Mouse (Mus musculus) ES-E14 (cell line): Measurements from ENCODE around the gene Ubac1. TPM values are rescaled to one million over a fixed set of nuclear protein-coding genes. Genes with fewer than 3 reads are reported as not detected.

Source experiments
- DNase-seq: peaks from one replicate; pipeline ENCODE4 v3.0.0-alpha.2; 2013; ENCODE audit warnings: low read depth, low spot score
- H3K27ac ChIP-seq: 2 replicates; pipeline ENCODE4 v1.5.1; 2012; ENCODE audit warnings: low read depth, mild to moderate bottlenecking, low read length, moderate library complexity, mixed read lengths; ENCODE audit not compliant: poor library complexity, insufficient read depth, severe bottlenecking
- H3K36me3 ChIP-seq: 2 replicates; pipeline ENCODE4 v1.6.1; 2012; ENCODE audit warnings: mild to moderate bottlenecking, low read length, moderate library complexity, mixed read lengths; ENCODE audit not compliant: control insufficient read depth, poor library complexity, insufficient read depth, severe bottlenecking
- H3K4me1 ChIP-seq, 2 experiments: fragments of 150-350 bp in 1 of 2; sonication (generic) in 1 of 2; 2 replicates each; pipeline ENCODE4 v1.6.1; 2012; ENCODE audit warnings: low read length in 2 of 2, mild to moderate bottlenecking in 1 of 2, mixed read lengths in 1 of 2; ENCODE audit not compliant: control insufficient read depth in 2 of 2, insufficient read depth in 2 of 2, poor library complexity in 1 of 2
- H3K4me3 ChIP-seq, 2 experiments: fragments of 150-350 bp in 1 of 2; sonication (generic) in 1 of 2; 2 replicates each; pipeline ENCODE4 v1.5.1; 2012; ENCODE audit warnings: low read length in 2 of 2, low read depth in 1 of 2, mild to moderate bottlenecking in 1 of 2, mixed read lengths in 1 of 2; ENCODE audit not compliant: insufficient read depth in 1 of 2, poor library complexity in 1 of 2, severe bottlenecking in 1 of 2
- H3K9ac ChIP-seq: 2 replicates; pipeline ENCODE4 v1.6.1; 2012; ENCODE audit warnings: low read depth, mild to moderate bottlenecking, low read length, mixed read lengths; ENCODE audit not compliant: poor library complexity, insufficient read depth, severe bottlenecking
- H3K9me3 ChIP-seq: fragments of 150-350 bp; sonication (generic); 2 replicates; pipeline ENCODE4 v1.6.1; 2012; ENCODE audit warnings: low read depth, mild to moderate bottlenecking, low read length; ENCODE audit not compliant: control insufficient read depth, insufficient read depth
- CHD2 ChIP-seq: IDR thresholded peaks from 2 replicates; pipeline ENCODE4 v1.6.1; 2014; ENCODE audit warnings: mild to moderate bottlenecking, low read depth, low read length, inconsistent platforms
- HCFC1 ChIP-seq: IDR thresholded peaks from 2 replicates; pipeline ENCODE4 v1.6.1; 2012; ENCODE audit warnings: low read length, inconsistent platforms, borderline replicate concordance; ENCODE audit not compliant: insufficient read depth
- MAFK ChIP-seq: IDR thresholded peaks from 2 replicates; pipeline ENCODE4 v1.6.1; 2014; ENCODE audit warnings: mild to moderate bottlenecking, low read depth, low read length, inconsistent platforms; ENCODE audit not compliant: insufficient read depth
- ZC3H11A ChIP-seq: IDR thresholded peaks from 2 replicates; pipeline ENCODE4 v1.6.1; 2012; ENCODE audit warnings: low read depth, mild to moderate bottlenecking, inconsistent platforms, low read length, borderline replicate concordance
- ZNF384 ChIP-seq: IDR thresholded peaks from 2 replicates; pipeline ENCODE4 v1.6.1; 2012; ENCODE audit warnings: low read depth, low read length, inconsistent platforms
- in situ Hi-C, 2 experiments: fragments of 600-800 bp; cut with MboI; formaldehyde crosslinking; loops; one replicate each; pipeline ENCODE4 v1.15.1; 2025; ENCODE audit warnings: low sequenced_read_pairs in 2 of 2, inconsistent platforms in 1 of 2; ENCODE audit not compliant: unreplicated experiment in 2 of 2
- total RNA-seq: library from RNA; depleted of rRNA; stranded (reverse); fragments of 300-350 nt; gene quantifications from 2 replicates; pipeline ENCODE4 v1.2.3, GENCODE M21; 2012

The Ubac1 gene
- total RNA-seq, 1 experiment, result 88.4 TPM

DNA sequence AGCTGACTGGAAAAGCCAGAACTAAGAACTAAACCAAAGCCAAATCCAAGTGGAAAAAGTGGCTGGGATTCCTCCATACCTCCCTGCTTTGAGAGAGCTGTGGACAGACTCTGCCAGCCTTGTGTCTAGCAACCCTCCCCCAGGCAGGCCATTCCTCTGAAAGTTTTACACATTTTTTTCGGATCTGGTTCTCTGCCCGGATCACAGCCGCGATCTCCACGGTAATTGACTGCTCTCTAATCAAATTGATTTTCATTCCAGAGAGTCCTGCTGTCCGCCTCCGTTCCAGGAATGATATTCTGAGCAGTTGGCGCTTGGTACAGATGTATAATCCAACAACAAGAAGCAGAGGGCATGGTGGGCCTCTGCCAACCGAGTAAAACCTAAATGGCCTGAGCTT, 22.7 kb upstream of the Ubac1 start:
- Histone ChIP-seq H3K4me1 (peaks cover 0 to 9% of the 10 kb centered on the region in 2 experiments; a peak in 2 of 4 replicates), H3K4me3 (no peak overlapping the region), H3K9me3 (no peaks in the 10 kb centered on the region), H3K9ac (no peak overlapping the region), H3K36me3 (no peaks in the 10 kb centered on the region), H3K27ac (no peak overlapping the region)
- TF ChIP-seq CHD2 (no peak), MAFK (no peak), ZC3H11A (no peak), HCFC1 (no peak), ZNF384 (no peak)
- in situ Hi-C loops, result no loop called here
- no peak for DNase-seq

DNA sequence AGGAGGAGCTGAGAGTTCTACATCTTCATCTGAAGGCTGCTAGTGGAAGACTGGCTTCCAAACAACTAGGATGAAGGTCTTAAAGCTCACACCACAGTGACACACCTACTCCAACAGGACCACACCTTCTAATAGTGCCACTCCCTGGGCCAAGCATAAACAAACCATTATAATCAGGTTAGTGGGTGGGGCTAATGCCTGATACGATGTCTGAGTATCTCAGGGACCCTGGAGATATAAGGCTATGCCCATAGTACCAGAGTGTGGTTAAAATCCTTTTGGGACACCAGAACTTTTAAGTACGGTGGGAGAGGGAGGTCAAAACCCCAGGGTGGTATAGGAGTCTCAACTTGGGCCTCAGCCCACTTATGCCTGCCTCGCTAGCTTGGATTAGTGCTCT, 21.1 kb upstream of the Ubac1 start:
- Histone ChIP-seq H3K36me3 (no peaks in the 10 kb centered on the region), H3K27ac (no peak overlapping the region), H3K4me3 (no peak overlapping the region), H3K9me3 (no peaks in the 10 kb centered on the region), H3K9ac (no peak overlapping the region), H3K4me1 (peaks cover 0 to 9% of the 10 kb centered on the region in 2 experiments; a peak in 2 of 4 replicates)
- TF ChIP-seq MAFK (no peak), HCFC1 (no peak), CHD2 (no peak), ZNF384 (no peak), ZC3H11A (no peak)
- DNase-seq, result no peak
- in situ Hi-C loops, result no loop called here

DNA sequence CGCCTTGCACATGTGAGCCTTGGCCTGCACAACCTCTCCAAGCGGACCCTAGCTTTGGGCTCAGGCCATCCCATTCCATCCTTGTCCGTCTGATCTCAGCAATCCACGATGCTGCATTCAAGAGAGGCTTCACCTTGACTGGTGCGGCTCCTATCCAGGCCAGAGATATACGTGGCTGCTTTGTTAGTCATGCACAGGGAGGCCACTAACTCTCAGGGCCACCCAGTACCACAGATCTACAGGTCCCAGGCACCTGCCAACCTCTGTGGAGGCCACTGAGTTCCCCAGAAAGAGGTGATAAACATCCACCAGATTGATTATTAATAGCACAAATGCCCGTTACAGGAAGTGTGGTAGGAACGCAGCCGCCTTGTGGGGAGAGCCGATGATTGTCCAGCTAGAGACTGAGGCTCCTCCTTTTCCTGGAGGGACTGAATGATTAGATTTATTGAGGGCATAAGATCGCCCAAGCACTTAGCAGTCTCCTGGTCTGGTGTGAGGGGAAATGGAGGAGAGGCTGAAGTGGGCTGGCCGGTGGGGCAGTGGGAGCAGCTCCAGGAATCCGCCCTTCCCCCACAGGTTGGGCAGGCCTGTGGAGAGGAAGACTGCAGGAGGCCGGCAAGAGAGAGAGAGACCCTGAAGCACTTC, 19.7 kb upstream of the Ubac1 start:
- Histone ChIP-seq H3K4me3 (no peak overlapping the region), H3K27ac (peak overlapping the region; percentile 20; the same call in 1 of the 2 replicates), H3K4me1 (peaks cover 0 to 9% of the 10 kb centered on the region in 2 experiments; a peak in 2 of 4 replicates), H3K36me3 (no peaks in the 10 kb centered on the region), H3K9ac (no peak overlapping the region), H3K9me3 (no peaks in the 10 kb centered on the region)
- in situ Hi-C loops, result no loop called here
- DNase-seq, result no peak
- no peak for TF ChIP-seq CHD2
- TF ChIP-seq ZNF384, result no peak
- no peak for TF ChIP-seq ZC3H11A
- TF ChIP-seq HCFC1, result no peak
- no peak for TF ChIP-seq MAFK

DNA sequence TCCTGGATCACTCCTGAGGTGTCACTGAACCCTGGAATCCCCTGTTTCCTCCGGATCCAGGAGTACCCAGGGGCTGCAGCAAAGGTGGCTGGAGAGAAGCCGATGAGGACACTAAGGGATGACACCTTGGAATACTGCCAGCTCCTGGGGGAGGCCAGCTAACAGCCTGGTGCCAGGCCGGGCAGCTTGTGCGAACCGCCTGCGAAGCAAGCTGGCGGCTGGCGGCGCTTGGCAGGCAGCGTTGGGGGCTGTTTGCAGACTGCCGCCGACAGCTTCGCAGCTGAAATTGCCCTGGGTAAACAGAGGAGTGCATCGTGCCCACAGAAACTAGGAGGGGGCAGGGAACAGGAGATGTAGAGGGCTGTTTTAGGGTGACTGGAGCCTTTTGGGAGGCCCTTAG, 18.4 kb upstream of the Ubac1 start:
- Histone ChIP-seq H3K9me3 (no peaks in the 10 kb centered on the region), H3K4me3 (no peak overlapping the region), H3K4me1 (peaks cover 0 to 9% of the 10 kb centered on the region in 2 experiments; a peak in 2 of 4 replicates), H3K9ac (no peak overlapping the region), H3K36me3 (no peaks in the 10 kb centered on the region), H3K27ac (no peak overlapping the region)
- in situ Hi-C loops, result no loop called here
- TF ChIP-seq MAFK (no peak), ZC3H11A (no peak), CHD2 (no peak), HCFC1 (no peak), ZNF384 (no peak)
- DNase-seq, result no peak

DNA sequence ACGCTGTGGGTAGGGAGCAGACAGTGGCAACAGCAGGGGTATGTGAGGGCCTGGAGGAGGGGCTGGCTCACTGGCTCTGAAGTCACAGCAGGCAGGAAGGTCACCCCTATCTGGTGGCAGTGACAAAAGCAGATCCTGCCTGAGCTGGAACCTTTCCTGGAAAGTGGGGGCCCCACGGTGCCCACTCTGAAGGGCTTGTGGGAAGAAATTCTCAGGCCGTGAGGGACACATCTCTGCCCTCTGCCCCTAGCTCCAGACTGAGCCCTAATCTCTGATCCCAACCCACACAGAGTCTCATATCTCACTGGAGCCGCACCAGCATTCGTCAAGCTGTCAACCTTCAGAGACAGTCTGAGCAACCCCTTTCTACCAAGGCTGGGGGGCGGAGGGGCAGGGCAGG, 15.8 kb upstream of the Ubac1 start:
- no peak overlapping the region for H3K27ac ChIP-seq
- DNase-seq, result no peak
- H3K4me1 ChIP-seq, result peaks cover 0 to 9% of the 10 kb centered on the region in 2 experiments; a peak in 2 of 4 replicates
- in situ Hi-C loops, result no loop called here
- H3K9ac ChIP-seq, result no peak overlapping the region
- no peaks in the 10 kb centered on the region for H3K9me3 ChIP-seq
- H3K36me3 ChIP-seq, result no peaks in the 10 kb centered on the region
- TF ChIP-seq MAFK (no peak), CHD2 (no peak), ZC3H11A (no peak), HCFC1 (no peak), ZNF384 (no peak)
- H3K4me3 ChIP-seq, result no peak overlapping the region
